Mouse (Mus musculus): ENCODE measurements at regions not wholly inside any gene's neighbourhood (a gene's known extent, or its start where the extent isn't known, plus 50 kb on each side); places are given as distances from the start of the nearest gene placed in this dataset.

GRCm38 (mm10) chr2:50807162-50807960, 341.6 kb downstream of the Rnd3 start:
- Histone ChIP-seq H3K9ac (ENCODE audit: insufficient read depth, low read depth, low read length, poor library complexity, severe bottlenecking) (no peak overlapping the region), H3K36me3 (ENCODE audit: control insufficient read depth, insufficient read depth, low read length, poor library complexity, severe bottlenecking) (no peaks in the 10 kb centered on the region), H3K4me1 (ENCODE audit: control insufficient read depth in 2 of 2, insufficient read depth in 2 of 2, low read length in 2 of 2, poor library complexity in 1 of 2) (no peaks in the 10 kb centered on the region), H3K27ac (ENCODE audit: insufficient read depth, low read depth, low read length, poor library complexity, severe bottlenecking) (no peak overlapping the region), H3K9me3 (ENCODE audit: control insufficient read depth, insufficient read depth, low read depth, low read length) (no peaks in the 10 kb centered on the region), H3K4me3 (ENCODE audit: insufficient read depth in 1 of 2, low read depth in 1 of 2, low read length in 2 of 2, poor library complexity in 1 of 2, severe bottlenecking in 1 of 2) (no peak overlapping the region)
- DNase-seq (ENCODE audit: low read depth, low spot score): no peak
- in situ Hi-C loops (cut with MboI; ENCODE audit: low sequenced_read_pairs in 2 of 2, unreplicated experiment in 2 of 2): no loop called here
- TF ChIP-seq CHD2 (IDR thresholded peaks at IDR 0.05; ENCODE audit: low read depth, low read length) (no peak), ZC3H11A (IDR thresholded peaks at IDR 0.05; ENCODE audit: borderline replicate concordance, low read depth, low read length) (no peak), HCFC1 (IDR thresholded peaks at IDR 0.05; ENCODE audit: borderline replicate concordance, insufficient read depth, low read length) (no peak), MAFK (IDR thresholded peaks at IDR 0.05; ENCODE audit: insufficient read depth, low read depth, low read length) (no peak)

- TF ChIP-seq MAFK (IDR thresholded peaks at IDR 0.05; ENCODE audit: insufficient read depth, low read depth, low read length) (no peak), CHD2 (IDR thresholded peaks at IDR 0.05; ENCODE audit: low read depth, low read length) (no peak), ZNF384 (IDR thresholded peaks at IDR 0.05; ENCODE audit: low read depth, low read length) (no peak), ZC3H11A (IDR thresholded peaks at IDR 0.05; ENCODE audit: borderline replicate concordance, low read depth, low read length) (no peak), HCFC1 (IDR thresholded peaks at IDR 0.05; ENCODE audit: borderline replicate concordance, insufficient read depth, low read length) (no peak)
- H3K4me3 ChIP-seq (ENCODE audit: insufficient read depth in 1 of 2, low read depth in 1 of 2, low read length in 2 of 2, poor library complexity in 1 of 2, severe bottlenecking in 1 of 2): no peak overlapping the region
These were observed 343.3 kb downstream of the Rnd3 start for GRCm38 (mm10) chr2:50805645-50806044.

GRCm38 (mm10) chr2:50796087-50796486, 352.8 kb downstream of the Rnd3 start:
- 0 out of 2 replicates have a peak, but pooled peaks cover 2% of the 10 kb centered on the region for H3K9me3 ChIP-seq (ENCODE audit: control insufficient read depth, insufficient read depth, low read depth, low read length)
- no peaks in the 10 kb centered on the region for H3K36me3 ChIP-seq (ENCODE audit: control insufficient read depth, insufficient read depth, low read length, poor library complexity, severe bottlenecking)
- TF ChIP-seq HCFC1 (IDR thresholded peaks at IDR 0.05; ENCODE audit: borderline replicate concordance, insufficient read depth, low read length) (no peak), CHD2 (IDR thresholded peaks at IDR 0.05; ENCODE audit: low read depth, low read length) (no peak), ZC3H11A (IDR thresholded peaks at IDR 0.05; ENCODE audit: borderline replicate concordance, low read depth, low read length) (no peak), ZNF384 (IDR thresholded peaks at IDR 0.05; ENCODE audit: low read depth, low read length) (no peak), MAFK (IDR thresholded peaks at IDR 0.05; ENCODE audit: insufficient read depth, low read depth, low read length) (no peak)
- in situ Hi-C loops (cut with MboI; ENCODE audit: low sequenced_read_pairs in 2 of 2, unreplicated experiment in 2 of 2): no loop called here
- no peak overlapping the region for H3K27ac ChIP-seq (ENCODE audit: insufficient read depth, low read depth, low read length, poor library complexity, severe bottlenecking)
- DNase-seq (ENCODE audit: low read depth, low spot score): no peak
- no peaks in the 10 kb centered on the region for H3K4me1 ChIP-seq (ENCODE audit: control insufficient read depth in 2 of 2, insufficient read depth in 2 of 2, low read length in 2 of 2, poor library complexity in 1 of 2)
- no peak overlapping the region for H3K9ac ChIP-seq (ENCODE audit: insufficient read depth, low read depth, low read length, poor library complexity, severe bottlenecking)
- H3K4me3 ChIP-seq (ENCODE audit: insufficient read depth in 1 of 2, low read depth in 1 of 2, low read length in 2 of 2, poor library complexity in 1 of 2, severe bottlenecking in 1 of 2): no peak overlapping the region

More at GRCm38 (mm10) chr2:50805645-50806044, 343.3 kb downstream of the Rnd3 start:
- no peaks in the 10 kb centered on the region for H3K36me3 ChIP-seq (ENCODE audit: control insufficient read depth, insufficient read depth, low read length, poor library complexity, severe bottlenecking)
- H3K9ac ChIP-seq (ENCODE audit: insufficient read depth, low read depth, low read length, poor library complexity, severe bottlenecking): no peak overlapping the region
- H3K9me3 ChIP-seq (ENCODE audit: control insufficient read depth, insufficient read depth, low read depth, low read length): no peaks in the 10 kb centered on the region
- H3K4me1 ChIP-seq (ENCODE audit: control insufficient read depth in 2 of 2, insufficient read depth in 2 of 2, low read length in 2 of 2, poor library complexity in 1 of 2): no peaks in the 10 kb centered on the region
- in situ Hi-C loops (cut with MboI; ENCODE audit: low sequenced_read_pairs in 2 of 2, unreplicated experiment in 2 of 2): no loop called here
- no peak for DNase-seq (ENCODE audit: low read depth, low spot score)
- no peak overlapping the region for H3K27ac ChIP-seq (ENCODE audit: insufficient read depth, low read depth, low read length, poor library complexity, severe bottlenecking)

GRCm38 (mm10) chr2:50793616-50794015, 355.3 kb downstream of the Rnd3 start:
- Histone ChIP-seq H3K36me3 (ENCODE audit: control insufficient read depth, insufficient read depth, low read length, poor library complexity, severe bottlenecking) (no peaks in the 10 kb centered on the region), H3K9me3 (ENCODE audit: control insufficient read depth, insufficient read depth, low read depth, low read length) (0 out of 2 replicates have a peak, but pooled peaks cover 2% of the 10 kb centered on the region), H3K9ac (ENCODE audit: insufficient read depth, low read depth, low read length, poor library complexity, severe bottlenecking) (no peak overlapping the region), H3K27ac (ENCODE audit: insufficient read depth, low read depth, low read length, poor library complexity, severe bottlenecking) (no peak overlapping the region), H3K4me1 (ENCODE audit: control insufficient read depth in 2 of 2, insufficient read depth in 2 of 2, low read length in 2 of 2, poor library complexity in 1 of 2) (no peaks in the 10 kb centered on the region), H3K4me3 (ENCODE audit: insufficient read depth in 1 of 2, low read depth in 1 of 2, low read length in 2 of 2, poor library complexity in 1 of 2, severe bottlenecking in 1 of 2) (no peak overlapping the region)
- TF ChIP-seq CHD2 (IDR thresholded peaks at IDR 0.05; ENCODE audit: low read depth, low read length): no peak
- TF ChIP-seq MAFK (IDR thresholded peaks at IDR 0.05; ENCODE audit: insufficient read depth, low read depth, low read length): no peak
- no peak for TF ChIP-seq HCFC1 (IDR thresholded peaks at IDR 0.05; ENCODE audit: borderline replicate concordance, insufficient read depth, low read length)
- no peak for TF ChIP-seq ZNF384 (IDR thresholded peaks at IDR 0.05; ENCODE audit: low read depth, low read length)
- TF ChIP-seq ZC3H11A (IDR thresholded peaks at IDR 0.05; ENCODE audit: borderline replicate concordance, low read depth, low read length): no peak
- in situ Hi-C loops (cut with MboI; ENCODE audit: low sequenced_read_pairs in 2 of 2, unreplicated experiment in 2 of 2): no loop called here
- no peak for DNase-seq (ENCODE audit: low read depth, low spot score)
